Mouse (Mus musculus) megakaryocyte, adult 5-6 weeks (primary cell): ENCODE measurements around the gene Ranbp17. TPM values are rescaled to one million over a fixed set of nuclear protein-coding genes. Genes with fewer than 3 reads are reported as not detected.

Source experiments
- ATAC-seq: 2 replicates; pipeline ENCODE4 v1.8.0; 2016; ENCODE audit warnings: mild to moderate bottlenecking, inconsistent platforms; ENCODE audit not compliant: poor library complexity, severe bottlenecking
- total RNA-seq, 2 experiments: library from RNA; stranded (forward) in 1 of 2; stranded (reverse) in 1 of 2; fragments of 153-499, 151-499 nt in 1 of 2; fragments of 221-1000, 200-1000 nt in 1 of 2; gene quantifications; 2 replicates each; pipeline versions ENCODE4 v1.2.3 to v1.2.4; 2015 to 2017

Ranbp17 gene
- total RNA-seq, 2 experiments from 2014 or later = 0.40 to 0.77 TPM

DNA sequence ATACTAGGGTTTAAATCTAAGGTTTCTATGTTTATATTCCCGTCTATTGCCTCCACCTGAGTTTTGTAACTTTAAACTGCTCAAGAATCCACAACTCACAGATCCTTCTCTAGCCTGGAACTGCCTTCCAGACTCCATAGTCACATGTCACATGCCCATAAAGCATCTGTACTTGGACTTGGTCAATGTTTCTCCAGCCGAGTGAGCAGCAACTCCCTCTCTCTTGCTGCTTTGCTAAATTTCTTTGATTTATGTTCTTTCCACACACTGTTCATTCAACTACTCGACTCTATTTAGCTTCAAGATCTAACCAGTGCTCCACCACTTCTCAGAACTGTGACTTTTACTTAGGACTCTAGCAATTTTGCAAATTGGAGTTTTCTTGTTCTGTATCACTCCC, 238.7 kb downstream of the Ranbp17 start:
- no peak for ATAC-seq

DNA sequence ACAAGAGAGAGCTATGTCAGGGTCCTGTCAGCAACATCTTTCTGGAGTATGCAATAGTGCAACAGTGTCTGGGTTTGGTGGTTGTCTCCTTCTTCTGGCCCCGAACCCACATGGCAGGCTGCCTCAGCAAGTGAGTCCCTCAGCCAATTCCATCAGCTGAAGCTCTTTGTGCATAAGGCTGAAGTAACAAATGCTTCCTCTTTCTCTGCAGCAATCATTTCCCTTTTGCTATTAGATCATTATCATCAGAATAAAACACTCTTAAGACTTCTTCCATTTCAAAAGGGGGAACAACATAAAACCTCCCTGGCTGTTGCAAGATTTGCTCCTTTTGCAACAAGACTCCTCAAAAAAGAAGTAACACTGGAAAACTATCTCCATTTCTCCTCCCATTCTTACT, 239.3 kb downstream of the Ranbp17 start:
- ATAC-seq = peak; percentile 69

DNA sequence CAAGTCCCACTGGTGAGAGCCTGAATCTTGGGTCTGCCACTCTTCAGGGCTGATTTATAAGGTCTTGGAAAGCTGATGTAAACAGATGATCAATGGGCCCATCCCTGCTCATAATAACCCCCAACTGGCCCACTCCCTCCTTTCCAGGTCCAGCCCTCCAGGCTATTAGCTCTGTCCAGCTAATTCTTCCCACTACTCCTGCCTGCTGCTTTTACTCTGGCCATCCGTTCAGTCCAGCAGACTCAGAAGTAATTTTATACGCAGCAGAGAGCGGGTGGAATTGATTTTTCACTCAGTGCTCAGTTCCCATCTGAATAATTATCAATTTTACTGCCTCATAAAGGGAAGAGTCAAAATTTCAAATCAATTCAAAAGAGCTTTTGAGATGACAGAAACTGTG, 273.3 kb downstream of the Ranbp17 start:
- no peak for ATAC-seq

DNA sequence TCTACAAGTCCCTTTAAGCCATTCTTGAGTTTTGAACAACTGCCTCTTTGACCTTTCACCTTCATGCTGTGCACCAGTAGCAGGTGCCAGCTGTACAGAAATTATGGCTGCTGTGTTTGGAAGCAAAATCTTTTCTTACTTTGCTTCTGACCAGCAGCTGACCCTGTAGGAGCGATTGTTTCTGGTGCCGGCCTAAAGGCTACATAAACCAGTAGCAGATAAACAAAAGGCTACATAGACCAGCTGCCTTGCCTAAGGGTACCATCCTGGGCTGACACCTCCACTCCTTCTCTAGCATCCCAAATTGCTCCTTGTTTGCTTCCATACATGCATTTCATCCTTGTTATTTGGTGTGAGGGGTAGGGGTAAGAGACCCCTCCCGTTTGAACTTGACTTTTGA, 279.4 kb downstream of the Ranbp17 start:
- ATAC-seq = no peak

DNA sequence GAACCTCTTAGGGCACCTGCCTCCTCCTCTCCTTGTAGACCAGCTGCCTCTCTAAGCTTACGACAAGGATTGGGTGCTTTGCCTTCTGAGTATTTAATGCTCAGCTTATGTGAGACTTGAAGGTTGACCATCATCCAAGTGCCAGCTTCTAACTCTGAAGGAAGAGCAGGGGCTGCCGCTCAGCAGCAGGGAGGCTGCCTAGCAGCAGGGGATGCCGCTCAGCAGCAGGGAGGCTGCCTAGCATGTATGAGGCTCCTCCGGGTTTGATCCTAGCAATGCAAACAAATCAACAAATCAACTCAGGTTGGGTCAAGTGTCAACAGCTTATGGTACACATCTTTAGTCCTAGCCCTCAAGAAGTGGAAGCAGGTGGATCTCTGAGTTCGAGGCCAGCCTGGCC, 281.5 kb downstream of the Ranbp17 start:
- ATAC-seq = no peak

DNA sequence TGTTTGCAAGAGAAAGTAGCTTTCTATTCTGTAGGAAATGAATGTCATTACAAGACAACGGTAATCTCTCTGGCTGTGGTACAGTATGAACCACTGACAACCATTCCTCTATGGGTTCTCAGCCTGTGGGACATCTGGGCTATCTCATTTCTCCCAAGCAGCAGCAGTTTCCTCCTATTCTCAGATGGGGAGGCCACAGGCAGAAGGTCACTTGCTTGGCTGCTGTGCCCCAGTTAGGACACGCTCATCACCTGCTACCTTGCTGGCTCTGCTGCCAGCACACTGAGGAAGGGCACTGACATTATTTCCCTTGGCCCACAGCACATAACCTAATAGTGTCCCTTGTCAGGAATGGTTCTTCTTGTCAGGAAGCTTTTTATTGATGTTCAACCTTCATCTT, 285.4 kb downstream of the Ranbp17 start:
- ATAC-seq = no peak

DNA sequence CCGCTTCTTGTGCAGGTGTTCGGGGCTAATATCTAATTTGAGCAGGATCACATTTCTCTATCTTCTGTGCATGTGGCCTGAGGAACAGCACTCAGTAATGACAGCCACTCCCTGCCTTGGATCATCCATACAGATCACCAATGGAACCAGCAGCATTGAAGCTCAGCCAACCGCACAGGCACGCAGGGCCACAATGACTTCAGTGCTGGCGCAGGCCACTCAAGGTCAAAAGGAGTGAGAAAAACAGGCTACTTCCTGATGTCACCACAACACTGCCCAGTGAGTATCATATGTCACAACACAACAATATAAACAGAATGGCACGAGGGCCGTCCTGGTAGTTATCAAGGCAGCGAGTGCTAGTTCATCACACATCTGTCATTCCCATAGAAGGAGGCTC, 287.0 kb downstream of the Ranbp17 start:
- ATAC-seq = no peak

DNA sequence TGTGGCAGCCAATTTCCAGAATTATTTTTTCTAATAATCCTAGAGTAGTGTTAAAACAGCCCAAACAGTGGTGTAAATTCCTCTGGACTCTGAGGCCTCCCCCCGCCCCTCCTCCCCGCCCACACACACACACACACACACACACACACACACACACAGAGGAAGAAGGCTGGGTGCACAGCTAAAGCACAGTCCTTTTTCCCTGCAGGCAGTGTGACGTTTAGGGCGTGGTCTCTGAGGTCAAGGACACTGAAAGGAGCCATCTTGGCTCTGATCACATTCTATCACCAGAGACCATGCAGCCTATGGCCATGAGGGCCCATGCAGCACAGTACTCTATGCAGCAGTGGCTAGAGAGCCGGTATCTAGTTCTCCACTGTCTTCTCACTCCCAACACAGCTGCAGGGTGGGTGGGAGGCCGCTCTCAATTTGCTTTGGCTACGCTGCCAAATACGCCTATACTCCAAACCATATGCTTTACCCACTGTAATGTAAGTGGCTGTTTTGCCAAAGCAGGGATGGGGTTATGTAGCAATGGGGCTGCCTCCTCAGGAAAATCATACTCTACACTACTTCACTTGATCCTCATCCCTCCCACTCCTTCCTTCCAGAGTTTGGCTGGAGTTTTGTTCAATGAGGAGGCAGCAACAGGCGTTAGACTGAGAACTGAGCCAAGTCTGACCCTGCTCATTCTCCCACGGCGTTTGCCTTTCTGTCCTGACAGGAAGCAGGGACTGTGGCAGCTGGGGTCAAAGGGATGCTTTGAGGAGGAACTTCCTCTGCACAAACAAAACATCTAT, 291.8 kb downstream of the Ranbp17 start:
- no peak for ATAC-seq

DNA sequence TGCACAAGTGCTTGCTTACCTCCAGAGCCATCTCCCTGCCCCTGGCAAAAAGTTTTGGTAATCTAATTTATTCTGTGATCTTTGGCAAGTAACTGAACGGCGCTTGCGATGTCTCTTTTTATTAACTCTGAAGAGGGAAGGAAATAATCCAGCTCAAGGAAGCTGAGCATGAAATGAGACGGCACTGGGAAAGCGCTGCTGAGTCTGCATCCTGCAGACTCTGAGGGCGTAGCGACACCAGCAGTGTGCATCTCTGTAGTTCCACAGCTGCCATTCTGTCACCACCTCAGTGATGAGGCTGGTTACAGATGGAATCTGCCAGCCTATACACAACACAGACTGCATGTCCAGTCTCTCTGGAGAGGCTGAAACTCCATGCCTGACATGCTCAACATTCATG, 292.8 kb downstream of the Ranbp17 start:
- no peak for ATAC-seq

DNA sequence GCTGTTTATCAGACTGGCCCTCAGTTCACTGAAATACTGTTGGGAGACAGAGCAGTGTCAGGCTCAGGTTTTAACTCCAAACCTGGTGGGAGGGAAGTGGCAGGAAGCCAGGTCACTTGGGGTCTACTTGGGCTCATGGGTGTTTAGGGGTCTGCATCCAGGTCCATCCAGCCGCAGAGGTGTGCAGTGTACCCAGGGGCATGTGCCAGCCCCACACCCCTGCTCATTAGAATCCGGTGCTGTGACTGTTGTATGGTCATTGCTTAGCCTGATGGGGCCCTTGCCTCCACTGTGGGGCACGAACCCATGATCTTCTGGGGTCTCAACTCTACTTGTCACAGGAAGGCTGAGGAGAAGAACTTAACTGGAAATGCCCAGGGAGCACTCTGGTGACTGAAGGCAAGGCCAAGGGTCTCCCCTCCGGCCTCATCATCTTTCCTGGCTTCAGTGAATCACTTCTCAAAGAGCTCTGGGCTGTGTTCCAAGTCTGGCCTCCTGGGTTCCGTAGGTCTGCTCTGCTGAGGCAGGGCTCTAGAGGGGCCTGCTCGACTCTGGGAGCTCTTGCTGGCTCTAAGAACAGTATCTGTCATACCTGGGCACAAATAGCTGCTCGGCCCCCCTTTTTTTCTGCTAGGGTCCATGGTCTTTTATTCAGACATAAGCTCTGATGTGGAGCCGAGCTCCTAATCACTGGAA, 296.0 kb downstream of the Ranbp17 start:
- no peak for ATAC-seq

DNA sequence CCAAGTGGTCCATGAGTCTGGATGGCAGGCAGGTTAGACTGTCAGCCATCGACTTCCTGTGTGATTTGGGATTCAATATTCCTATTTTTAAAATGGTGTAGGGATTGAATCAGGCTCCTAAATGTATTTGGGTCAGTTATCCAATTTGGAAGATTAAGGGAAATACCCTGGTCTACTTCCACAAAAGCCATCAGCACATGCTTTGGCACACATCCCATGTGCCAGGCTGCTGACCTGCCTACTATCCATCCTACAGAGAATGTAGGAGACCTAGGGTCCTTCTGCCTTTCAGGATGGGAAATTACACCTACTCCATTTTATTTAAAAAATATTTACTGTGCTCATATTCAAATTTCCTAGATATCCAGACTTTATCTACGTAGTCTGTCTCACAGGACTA, 306.1 kb downstream of the Ranbp17 start:
- ATAC-seq = no peak

DNA sequence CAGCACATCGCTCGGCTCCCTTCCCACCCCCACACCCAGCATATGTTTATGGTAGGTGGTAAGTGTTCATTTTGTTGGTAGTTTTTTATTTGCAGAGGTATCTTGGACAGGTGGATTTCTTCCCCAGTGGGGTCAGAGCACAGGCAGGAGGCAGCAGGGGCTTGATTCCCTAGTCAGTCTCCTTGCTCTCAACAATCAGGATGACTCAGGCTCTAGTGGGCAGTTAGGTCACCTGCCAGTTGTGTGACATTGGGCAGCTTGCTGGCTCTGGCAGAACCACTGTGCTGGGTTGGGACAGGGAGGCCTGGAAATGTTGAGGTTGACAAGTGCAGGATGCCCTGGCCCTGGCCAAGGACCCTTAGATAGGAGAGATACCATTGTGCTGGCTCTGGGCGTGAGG, 308.6 kb downstream of the Ranbp17 start:
- no peak for ATAC-seq

DNA sequence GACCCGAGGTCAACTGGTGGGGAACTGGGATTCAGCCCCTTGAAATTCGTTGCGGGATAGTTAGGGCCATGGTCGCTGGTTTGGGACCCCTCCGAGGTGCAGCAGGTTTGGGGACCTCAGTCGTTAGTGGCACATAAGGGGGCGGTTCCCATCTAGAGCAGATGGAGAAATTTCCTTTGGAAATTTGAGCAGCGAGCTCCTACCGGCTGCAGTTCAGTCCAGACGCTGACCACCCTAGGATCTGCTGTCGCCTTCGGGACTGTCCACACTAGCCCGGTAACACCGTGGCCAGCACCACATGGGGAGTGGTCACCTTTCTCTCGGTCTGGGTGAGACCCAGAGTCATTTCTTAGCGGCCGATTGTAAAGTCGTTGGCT, 309.2 kb downstream of the Ranbp17 start:
- no peak for ATAC-seq

DNA sequence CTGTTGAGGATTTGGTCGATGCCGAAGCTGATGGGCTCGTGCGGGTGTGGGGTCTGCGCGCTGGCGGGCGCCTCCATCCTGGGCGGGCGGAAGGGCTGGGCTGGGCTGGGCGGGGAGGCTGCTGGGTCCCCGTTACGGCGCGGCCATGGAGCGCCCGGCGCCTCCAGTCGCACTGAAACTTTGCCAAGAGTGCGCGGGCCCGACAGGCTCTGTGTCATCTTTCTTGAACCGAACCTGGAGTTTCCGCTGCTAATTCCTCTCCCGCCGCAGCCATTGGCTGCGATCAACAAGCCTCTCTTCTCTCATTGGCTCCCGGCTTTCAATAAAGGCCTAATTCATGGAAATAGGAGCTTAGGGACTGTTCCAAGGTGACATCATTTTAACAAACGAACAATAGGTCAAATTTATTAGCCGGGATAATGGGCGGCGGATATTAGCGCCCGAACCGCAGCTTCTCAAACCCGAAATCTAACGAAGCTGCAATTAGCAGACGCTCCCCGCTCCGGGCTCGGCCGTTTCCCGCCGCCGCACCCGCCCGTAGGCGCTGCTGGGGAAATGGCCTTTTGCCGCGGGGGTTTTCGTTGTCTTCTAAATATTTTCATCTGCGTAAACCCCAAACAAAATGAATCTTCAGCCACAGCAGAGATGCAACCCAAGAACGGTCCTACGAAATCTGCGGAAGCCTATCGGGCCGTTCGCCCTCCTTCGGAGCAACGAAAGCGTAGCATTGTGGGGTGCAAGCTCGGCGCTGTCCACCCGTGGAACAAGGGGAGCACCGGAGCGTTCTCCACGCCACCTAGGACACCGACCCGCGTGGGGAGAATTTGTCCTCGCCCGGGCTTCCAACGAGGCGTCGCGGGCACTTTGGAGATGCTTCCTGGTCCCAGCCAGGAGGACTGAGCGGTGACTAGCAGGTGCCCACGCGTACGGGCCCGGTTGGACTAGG, 309.9 kb downstream of the Ranbp17 start, which contains the start of gene Tlx3:
Gene Tlx3, minus strand, starts transcription at position 207 of the 946 bp plus-strand sequence.
- ATAC-seq = no peak

DNA sequence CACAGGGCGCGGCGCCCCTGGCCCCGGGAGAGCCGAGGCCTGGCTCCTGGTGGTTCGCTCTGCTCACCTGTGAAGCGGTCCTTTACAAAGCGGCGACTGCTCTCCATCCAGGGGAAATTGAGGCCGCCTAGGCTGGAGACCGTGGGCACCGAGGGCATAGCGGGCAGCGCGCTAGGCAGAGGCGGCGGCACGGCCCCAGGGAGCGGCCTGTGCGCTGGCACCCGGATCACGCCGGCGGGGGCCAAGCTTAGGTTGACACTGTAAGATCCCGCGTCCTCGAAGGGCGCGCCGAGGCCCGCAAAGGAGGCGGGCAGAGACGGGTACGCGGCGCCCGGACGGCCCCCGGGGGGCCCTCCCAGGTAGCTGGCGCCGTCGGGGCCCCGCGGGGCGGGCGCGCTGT, 310.6 kb downstream of the Ranbp17 start:
- no peak for ATAC-seq

DNA sequence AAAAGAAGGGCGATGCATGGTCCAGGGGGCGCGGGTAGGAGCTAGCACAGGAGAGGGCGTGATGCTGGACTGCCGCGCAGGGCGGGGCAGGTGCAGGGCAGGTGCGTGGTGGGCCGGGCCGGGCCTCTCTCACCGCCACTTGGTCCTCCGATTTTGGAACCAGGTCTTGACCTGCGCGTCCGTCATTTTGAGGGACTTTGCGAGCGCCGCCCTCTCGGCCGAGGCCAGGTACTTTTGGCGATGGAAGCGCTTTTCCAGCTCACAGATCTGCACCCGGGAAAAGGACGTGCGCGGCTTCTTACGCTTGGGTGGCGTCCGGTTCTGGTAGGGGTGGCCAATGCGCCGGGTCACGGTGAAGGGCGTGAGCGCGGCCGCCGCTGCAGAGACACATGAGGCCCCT, 311.2 kb downstream of the Ranbp17 start:
- no peak for ATAC-seq

DNA sequence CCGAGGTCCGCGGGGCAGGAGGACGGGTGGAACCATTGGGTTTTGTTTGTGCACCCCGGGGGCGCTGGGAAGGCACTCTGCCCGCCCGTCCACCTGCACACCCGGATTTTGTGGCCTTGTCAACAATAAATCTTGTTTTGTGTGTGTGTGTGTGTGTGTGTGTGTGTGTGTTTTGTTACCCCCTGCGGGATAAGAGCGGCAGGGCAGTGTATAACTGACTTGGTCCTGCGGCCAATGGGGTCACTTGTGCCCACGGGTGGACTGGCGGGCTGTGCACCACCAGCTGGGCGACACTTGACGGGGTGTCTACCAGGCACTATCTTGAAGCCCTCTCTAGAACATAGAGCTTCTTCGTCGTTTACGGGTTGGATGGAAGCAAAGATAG, 311.9 kb downstream of the Ranbp17 start:
- ATAC-seq = no peak

DNA sequence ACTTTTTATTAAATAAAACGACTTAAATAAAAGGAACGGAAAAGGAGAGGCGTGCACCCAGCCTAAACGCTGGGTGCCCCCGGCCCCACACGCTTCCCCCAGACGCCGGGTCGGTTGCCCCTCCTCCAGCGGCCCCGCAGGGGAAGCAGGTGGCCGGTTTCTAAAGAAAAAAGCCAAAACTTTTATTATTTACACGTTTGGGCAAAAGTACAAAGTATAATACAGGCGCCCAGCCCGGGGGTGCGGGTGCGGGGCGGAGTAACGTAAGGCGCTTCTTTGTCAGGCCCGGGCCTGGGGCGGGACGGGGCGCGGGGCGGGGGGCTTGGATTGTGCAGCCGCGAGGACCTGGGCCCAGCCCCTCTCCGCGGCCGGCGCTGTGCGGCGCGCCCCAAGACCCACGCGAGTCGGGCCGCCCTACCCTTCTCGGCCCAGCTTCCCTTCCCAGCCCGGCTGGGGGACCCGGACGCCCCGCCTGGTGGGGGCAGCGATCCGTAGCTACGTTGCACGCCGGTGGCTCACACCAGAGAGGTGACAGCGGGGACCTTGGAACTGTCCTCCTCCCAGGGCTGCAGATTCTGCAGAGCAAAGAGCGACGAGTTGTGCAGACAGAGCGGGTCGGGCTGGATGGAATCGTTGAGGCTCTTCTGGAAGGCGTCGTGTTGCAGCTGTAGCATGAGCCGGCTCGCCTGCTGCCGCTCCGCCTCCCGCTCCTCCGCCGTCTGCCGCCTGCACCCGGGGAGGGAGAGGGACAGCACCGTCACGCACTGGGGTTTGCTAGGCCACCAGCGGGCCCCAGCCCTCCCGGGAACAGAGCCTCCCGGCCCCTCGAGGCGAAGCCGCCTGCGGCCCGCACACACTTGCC, 312.6 kb downstream of the Ranbp17 start:
- no peak for ATAC-seq

DNA sequence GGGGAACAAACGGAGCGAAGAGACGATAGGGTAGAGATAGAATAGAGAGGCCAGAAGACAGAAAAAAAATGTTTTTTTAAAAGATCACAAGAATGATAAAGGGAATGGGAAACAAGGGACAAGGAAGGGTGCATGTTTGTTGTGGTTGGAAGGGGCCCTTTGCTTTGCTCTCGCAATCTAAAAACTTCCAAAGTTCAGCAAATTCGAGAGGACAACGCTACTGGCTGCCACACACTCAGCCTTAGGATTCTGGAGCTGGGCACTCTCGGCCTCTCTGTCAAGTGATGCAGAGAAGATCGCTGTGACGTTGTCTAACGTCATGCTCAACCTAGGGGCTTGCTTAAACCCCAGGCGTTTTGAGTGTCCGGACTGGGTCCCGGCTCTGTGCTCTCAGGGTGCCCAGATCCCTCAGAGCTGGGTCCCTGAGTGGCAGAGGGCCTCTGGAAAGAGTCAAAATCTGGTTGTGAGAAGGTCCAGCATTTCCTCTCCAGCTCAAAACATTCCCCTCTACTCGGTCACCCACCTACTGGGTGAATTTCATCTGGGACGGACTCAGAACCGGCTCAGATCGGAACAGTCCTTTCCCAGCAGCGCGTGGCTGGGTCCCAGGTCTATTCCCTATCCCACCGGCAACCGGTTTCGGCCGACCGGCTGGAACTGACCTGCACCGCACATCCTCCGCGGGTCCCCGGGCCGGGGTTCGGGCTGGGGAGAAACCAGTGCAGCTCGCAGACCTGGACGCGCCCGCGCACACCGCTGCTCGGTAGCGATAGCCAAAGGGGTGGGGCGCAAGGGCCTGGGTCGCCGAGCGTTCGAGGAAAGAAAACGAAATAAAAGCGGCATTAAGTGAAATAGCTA, 313.4 kb downstream of the Ranbp17 start:
- ATAC-seq = no peak

DNA sequence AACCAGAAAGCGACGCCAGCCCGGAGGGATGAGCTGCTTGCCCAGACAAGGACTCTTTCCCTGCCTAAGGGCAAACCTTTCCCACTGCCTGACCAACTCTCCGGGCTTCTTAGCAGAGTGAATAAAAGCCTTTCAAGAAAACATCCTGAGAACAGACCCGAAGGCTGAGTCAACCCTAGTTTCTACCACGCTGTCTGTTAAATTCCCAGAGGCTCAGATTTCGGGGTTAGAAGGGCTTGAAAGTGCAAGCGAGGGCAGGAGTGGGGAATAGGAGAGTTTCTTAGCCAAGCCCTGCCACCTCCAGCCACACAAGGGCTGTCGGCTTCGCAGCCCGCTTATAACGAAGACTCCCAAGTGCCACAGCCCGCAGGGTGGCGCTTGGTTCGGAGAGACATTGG, 314.4 kb downstream of the Ranbp17 start:
- no peak for ATAC-seq
